Mouse (Mus musculus) lung, adult 2 months (tissue): ENCODE measurements around the gene Gcsh.

Experiments
- CTCF ChIP-seq: fragments of 200-500 bp; IDR thresholded peaks from 2 replicates; pipeline ENCODE4 v1.5.1; 2011; ENCODE audit warnings: mild to moderate bottlenecking, low read length, control low read depth; ENCODE audit not compliant: insufficient read depth
- POLR2A ChIP-seq: fragments of 200-500 bp; IDR thresholded peaks from 2 replicates; pipeline ENCODE4 v1.6.1; 2011; ENCODE audit warnings: low read depth, mild to moderate bottlenecking, control low read depth, low read length, borderline replicate concordance; ENCODE audit errors: extremely low read depth

GRCm38 (mm10) chr8:117037374-117037935 is 44.1 kb upstream of the Gcsh start:
- no peak for TF ChIP-seq CTCF
- TF ChIP-seq POLR2A, result no peak
